Mouse (Mus musculus): ENCODE measurements around the gene 1700086D15Rik.

1700086D15Rik gene

GRCm38 (mm10) chr11:65137145-65137652 is 22.5 kb downstream of the 1700086D15Rik start:
- in situ Hi-C loops (cut with MboI, MseI): no loop called here

- in situ Hi-C loops (cut with MboI, MseI): no loop called here
Observed at GRCm38 (mm10) chr11:65135251-65135739, 24.4 kb downstream of the 1700086D15Rik start.

GRCm38 (mm10) chr11:65133661-65134060 is 26.0 kb downstream of the 1700086D15Rik start:
- in situ Hi-C loops (cut with MboI, MseI): no loop called here

GRCm38 (mm10) chr11:65129110-65129509 is 30.6 kb downstream of the 1700086D15Rik start:
- in situ Hi-C loops (cut with MboI, MseI): no loop called here

GRCm38 (mm10) chr11:65128666-65129065 is 31.0 kb downstream of the 1700086D15Rik start:
- in situ Hi-C loops (cut with MboI, MseI): no loop called here

- in situ Hi-C loops (cut with MboI, MseI): no loop called here
Observed at GRCm38 (mm10) chr11:65126566-65126965, 33.1 kb downstream of the 1700086D15Rik start.

GRCm38 (mm10) chr11:65124913-65125418 is 34.7 kb downstream of the 1700086D15Rik start:
- in situ Hi-C loops (cut with MboI, MseI): no loop called here

GRCm38 (mm10) chr11:65120276-65120675 is 39.4 kb downstream of the 1700086D15Rik start:
- in situ Hi-C loops (cut with MboI, MseI): no loop called here

GRCm38 (mm10) chr11:65115811-65116210 is 43.9 kb downstream of the 1700086D15Rik start:
- in situ Hi-C loops (cut with MboI, MseI): no loop called here

- in situ Hi-C loops (cut with MboI, MseI): no loop called here
Observed at GRCm38 (mm10) chr11:65112086-65112485, 47.6 kb downstream of the 1700086D15Rik start.

- in situ Hi-C loops (cut with MboI, MseI): no loop called here
Observed at GRCm38 (mm10) chr11:65111651-65112050, 48.0 kb downstream of the 1700086D15Rik start.

GRCm38 (mm10) chr11:65110058-65110457 is 49.6 kb downstream of the 1700086D15Rik start:
- in situ Hi-C loops (cut with MboI, MseI): no loop called here

GRCm38 (mm10) chr11:65107734-65108171 is 51.9 kb downstream of the 1700086D15Rik start:
- in situ Hi-C loops (cut with MboI, MseI): no loop called here

GRCm38 (mm10) chr11:65107151-65107550 is 52.5 kb downstream of the 1700086D15Rik start:
- in situ Hi-C loops (cut with MboI, MseI): no loop called here

GRCm38 (mm10) chr11:65104076-65104475 is 55.6 kb downstream of the 1700086D15Rik start:
- in situ Hi-C loops (cut with MboI, MseI): no loop called here

Data from T-helper 17 cell (primary cell).